Comparison of ENCODE assay signal across 9 mouse cellular contexts in genomic region chr10:58600983-58601382, GRCm38 (mm10).
DNase-seq lines count a peak whose midpoint lies in the region; ATAC-seq and TF ChIP-seq lines count a peak whose summit lies in the region.
"Had no signal": no experiment of that assay in that cellular context is flagged by ENCODE, and none has a peak within 500 bp of the region (broad histone marks: within the 10 kb centered on the region; RNA-seq: fewer than 3 reads in every experiment).

No protein-coding gene starts in this region.

- 22% methylated on average over 5 of the region's 5 CpGs for WGBS in intestine, embryonic 14.5 days
- WGBS in intestine, embryonic 15.5 days: 28% methylated on average over 5 of the region's 5 CpGs
- WGBS in forebrain, embryonic 11.5 days: 5% methylated on average over 5 of the region's 5 CpGs
- WGBS in limb, embryonic 11.5 days: 10% methylated on average over 5 of the region's 5 CpGs

- H3K27me3 ChIP-seq in intestine, embryonic 14.5 days (replicated peaks; ENCODE audit: control insufficient read depth, insufficient read depth, low read length): no peaks in the 10 kb centered on the region
- H3K27me3 ChIP-seq in intestine, embryonic 15.5 days (replicated peaks): no peaks in the 10 kb centered on the region
- H3K27me3 ChIP-seq in forebrain, embryonic 11.5 days (ENCODE audit: control insufficient read depth, insufficient read depth, low read length): no peaks in the 10 kb centered on the region
- H3K27me3 ChIP-seq in limb, embryonic 11.5 days (ENCODE audit: control insufficient read depth, insufficient read depth, low read length): no peaks in the 10 kb centered on the region

- no peak overlapping the region for H3K27ac ChIP-seq in intestine, embryonic 14.5 days (ENCODE audit: low read depth)
- H3K27ac ChIP-seq in intestine, embryonic 15.5 days: no peak overlapping the region
- 0 out of 2 replicates have a peak overlapping the region, but pooled peaks have one; percentile 27 for H3K27ac ChIP-seq in forebrain, embryonic 11.5 days (ENCODE audit: low read depth, low read length)
- no peak overlapping the region; the same call in 1 of the 2 replicates for H3K27ac ChIP-seq in limb, embryonic 11.5 days (replicated peaks; ENCODE audit: low read depth, low read length)
- H3K27ac ChIP-seq in left cerebral cortex, adult 2 months: no peak overlapping the region

- H3K4me2 ChIP-seq in intestine, embryonic 14.5 days (ENCODE audit: low read length): no peak overlapping the region
- no peak overlapping the region for H3K4me2 ChIP-seq in intestine, embryonic 15.5 days (replicated peaks)
- H3K4me2 ChIP-seq in forebrain, embryonic 11.5 days (ENCODE audit: low read depth, low read length, severe bottlenecking): no peak overlapping the region
- H3K4me2 ChIP-seq in limb, embryonic 11.5 days (ENCODE audit: low read depth, severe bottlenecking): no peak overlapping the region

- no peaks in the 10 kb centered on the region for H3K4me1 ChIP-seq in intestine, embryonic 14.5 days (replicated peaks; ENCODE audit: control insufficient read depth, insufficient read depth, low read length)
- no peaks in the 10 kb centered on the region for H3K4me1 ChIP-seq in intestine, embryonic 15.5 days (replicated peaks)
- peaks cover 7% of the 10 kb centered on the region; the same call in 1 of the 2 replicates for H3K4me1 ChIP-seq in forebrain, embryonic 11.5 days (replicated peaks; ENCODE audit: control insufficient read depth, insufficient read depth, low read length)
- peaks cover 3% of the 10 kb centered on the region; the same call in 1 of the 2 replicates for H3K4me1 ChIP-seq in limb, embryonic 11.5 days (ENCODE audit: control insufficient read depth, insufficient read depth, low read length)

- DNase-seq in intestine, embryonic 14.5 days (ENCODE audit: low spot score): peak; percentile 33
- no peak for DNase-seq in forebrain, embryonic 11.5 days (ENCODE audit: low spot score)
- peak; percentile 32 for DNase-seq in limb, embryonic 11.5 days (ENCODE audit: low spot score)
- DNase-seq in retina, postnatal 1 day: peak; percentile 82
- DNase-seq in cerebellum, adult 11-12 months: no peak
- DNase-seq in kidney, adult 11 months: no peak
- no peak for DNase-seq in left cerebral cortex, adult 2 months (ENCODE audit: extremely low spot score in 1 of 2, low spot score in 2 of 2)
- DNase-seq: lung, adult 2 months had no signal

- H3K9ac ChIP-seq in intestine, embryonic 14.5 days (ENCODE audit: low read length): no peak overlapping the region
- H3K9ac ChIP-seq in intestine, embryonic 15.5 days: no peak overlapping the region
- no peak overlapping the region for H3K9ac ChIP-seq in forebrain, embryonic 11.5 days (ENCODE audit: low read length)
- H3K9ac ChIP-seq in limb, embryonic 11.5 days (ENCODE audit: low read length): no peak overlapping the region

- no peak for TF ChIP-seq CTCF in left cerebral cortex, adult 2 months (IDR thresholded peaks at IDR 0.05)

- intact Hi-C loops in left cerebral cortex, adult 2 months (cut with DNase I): no loop called here

- H3K4me3 ChIP-seq in intestine, embryonic 14.5 days (ENCODE audit: low read depth, low read length): no peak overlapping the region
- H3K4me3 ChIP-seq in intestine, embryonic 15.5 days (replicated peaks): no peak overlapping the region
- H3K4me3 ChIP-seq in forebrain, embryonic 11.5 days (ENCODE audit: low read depth, low read length): no peak overlapping the region
- no peak overlapping the region for H3K4me3 ChIP-seq in limb, embryonic 11.5 days (ENCODE audit: low read depth, low read length)
- H3K4me3 ChIP-seq in left cerebral cortex, adult 2 months: no peak overlapping the region

- no peaks in the 10 kb centered on the region for H3K36me3 ChIP-seq in intestine, embryonic 14.5 days (ENCODE audit: control insufficient read depth, insufficient read depth, low read length)
- H3K36me3 ChIP-seq in intestine, embryonic 15.5 days: no peaks in the 10 kb centered on the region
- H3K36me3 ChIP-seq in forebrain, embryonic 11.5 days (ENCODE audit: control insufficient read depth, insufficient read depth, low read length): no peaks in the 10 kb centered on the region
- no peaks in the 10 kb centered on the region for H3K36me3 ChIP-seq in limb, embryonic 11.5 days (ENCODE audit: control insufficient read depth, insufficient read depth, low read length)

- no peaks in the 10 kb centered on the region for H3K9me3 ChIP-seq in intestine, embryonic 14.5 days (ENCODE audit: control insufficient read depth, low read length)
- no peaks in the 10 kb centered on the region for H3K9me3 ChIP-seq in intestine, embryonic 15.5 days
- no peaks in the 10 kb centered on the region for H3K9me3 ChIP-seq in forebrain, embryonic 11.5 days (ENCODE audit: control insufficient read depth, low read length)
- no peaks in the 10 kb centered on the region for H3K9me3 ChIP-seq in limb, embryonic 11.5 days (ENCODE audit: control insufficient read depth, low read length)

- ATAC-seq in intestine, embryonic 14.5 days (replicated peaks; ENCODE audit: low FRiP score, low TSS enrichment, low read depth): no peak
- ATAC-seq in intestine, embryonic 15.5 days: no peak
- ATAC-seq in forebrain, embryonic 11.5 days (replicated peaks; ENCODE audit: low FRiP score): peak; percentile 66
- no peak for ATAC-seq in limb, embryonic 11.5 days (ENCODE audit: insufficient number of reproducible peaks, low FRiP score, low TSS enrichment, low read depth)

Comparison
In these comparisons a context has a peak if more than half of its experiments do, and no peak if none do; other contexts are left out.
1. DNase-seq: peak in intestine, embryonic 14.5 days (single experiment), limb, embryonic 11.5 days (single experiment) and retina, postnatal 1 day (single experiment); none in forebrain, embryonic 11.5 days (single experiment), cerebellum, adult 11-12 months (single experiment), kidney, adult 11 months (single experiment) and left cerebral cortex, adult 2 months (0 of 2).